Mouse (Mus musculus): ENCODE data around the gene Ralbp1. TPM values are rescaled to one million over a fixed set of nuclear protein-coding genes. Genes with fewer than 3 reads are reported as not detected.

Gene Ralbp1
- polyA plus RNA-seq, 1 experiment from 2014 or later, result 74.2 TPM

- no peaks in the 10 kb centered on the region for H3K9me3 ChIP-seq (replicated peaks; ENCODE audit: low read length)
- TF ChIP-seq CTCF (IDR thresholded peaks at IDR 0.05; ENCODE audit: low read depth), result no peak
- no peaks in the 10 kb centered on the region for H3K4me1 ChIP-seq (replicated peaks; ENCODE audit: insufficient read depth, low read length)
- no peak overlapping the region for H3K9ac ChIP-seq (ENCODE audit: low read depth, low read length)
- no peak for ATAC-seq (replicated peaks; ENCODE audit: low FRiP score, low read depth)
- H3K27ac ChIP-seq, result no peak overlapping the region
- DNase-seq (ENCODE audit: low spot score), result no peak
- H3K4me3 ChIP-seq (replicated peaks; ENCODE audit: low read depth, low read length), result no peak overlapping the region
- H3K4me2 ChIP-seq (ENCODE audit: low read length), result no peak overlapping the region
- WGBS, result 83% methylated on average over 4 of the region's 4 CpGs
- H3K27me3 ChIP-seq (ENCODE audit: insufficient read depth, low read length), result no peaks in the 10 kb centered on the region
- H3K36me3 ChIP-seq (ENCODE audit: insufficient read depth, low read length), result 0 out of 2 replicates have a peak, but pooled peaks cover 4% of the 10 kb centered on the region
Observed at GRCm38 (mm10) chr17:65802026-65802425, 83.6 kb downstream of the Ralbp1 start.

- H3K9ac ChIP-seq (ENCODE audit: low read depth, low read length), result no peak overlapping the region
- DNase-seq (ENCODE audit: low spot score) (no peak), ATAC-seq (replicated peaks; ENCODE audit: low FRiP score, low read depth) (no peak)
- no peaks in the 10 kb centered on the region for H3K9me3 ChIP-seq (replicated peaks; ENCODE audit: low read length)
- no peak overlapping the region for H3K27ac ChIP-seq
- TF ChIP-seq CTCF (IDR thresholded peaks at IDR 0.05; ENCODE audit: low read depth), result no peak
- WGBS, result 85% methylated on average over 6 of the region's 6 CpGs
- no peak overlapping the region for H3K4me2 ChIP-seq (ENCODE audit: low read length)
- H3K27me3 ChIP-seq (ENCODE audit: insufficient read depth, low read length), result no peaks in the 10 kb centered on the region
- no peak overlapping the region for H3K4me3 ChIP-seq (replicated peaks; ENCODE audit: low read depth, low read length)
- H3K4me1 ChIP-seq (replicated peaks; ENCODE audit: insufficient read depth, low read length), result no peaks in the 10 kb centered on the region
- H3K36me3 ChIP-seq (ENCODE audit: insufficient read depth, low read length), result 0 out of 2 replicates have a peak, but pooled peaks cover 4% of the 10 kb centered on the region
Observed at GRCm38 (mm10) chr17:65800451-65800850, 85.1 kb downstream of the Ralbp1 start.

DNA sequence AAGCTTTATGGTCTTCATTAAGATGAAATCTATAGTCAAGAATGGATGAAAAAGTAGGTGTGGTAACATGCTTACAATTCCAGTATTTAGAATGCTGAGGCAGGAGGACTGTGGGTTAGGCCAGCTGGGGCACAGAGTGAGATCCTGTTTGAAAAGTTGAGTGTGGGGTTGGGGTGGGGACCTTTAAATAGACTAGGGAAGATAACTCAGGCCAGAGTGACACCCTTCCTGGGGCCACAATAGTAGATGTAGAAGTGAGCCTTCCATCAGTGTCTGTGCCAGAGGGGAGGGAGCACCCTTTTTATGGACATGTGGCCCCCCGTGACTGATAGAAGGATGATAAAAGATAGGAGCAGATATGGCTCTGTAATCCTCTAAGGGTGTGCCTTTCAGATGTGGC lies 86.2 kb downstream of the Ralbp1 start:
- DNase-seq (ENCODE audit: low spot score), result no peak
- H3K9ac ChIP-seq (ENCODE audit: low read depth, low read length), result no peak overlapping the region
- H3K27me3 ChIP-seq (ENCODE audit: insufficient read depth, low read length), result no peaks in the 10 kb centered on the region
- no peak for ATAC-seq (replicated peaks; ENCODE audit: low FRiP score, low read depth)
- H3K9me3 ChIP-seq (replicated peaks; ENCODE audit: low read length), result no peaks in the 10 kb centered on the region
- WGBS, result 77% methylated on average over 1 of the region's 1 CpGs
- no peak overlapping the region for H3K4me2 ChIP-seq (ENCODE audit: low read length)
- H3K4me1 ChIP-seq (replicated peaks; ENCODE audit: insufficient read depth, low read length), result no peaks in the 10 kb centered on the region
- H3K36me3 ChIP-seq (ENCODE audit: insufficient read depth, low read length), result no peaks in the 10 kb centered on the region
- no peak overlapping the region for H3K4me3 ChIP-seq (replicated peaks; ENCODE audit: low read depth, low read length)
- TF ChIP-seq CTCF (IDR thresholded peaks at IDR 0.05; ENCODE audit: low read depth), result no peak
- no peak overlapping the region for H3K27ac ChIP-seq

- no peak for TF ChIP-seq CTCF (IDR thresholded peaks at IDR 0.05; ENCODE audit: low read depth)
- Histone ChIP-seq H3K27ac (no peak overlapping the region), H3K36me3 (ENCODE audit: insufficient read depth, low read length) (no peaks in the 10 kb centered on the region), H3K9me3 (replicated peaks; ENCODE audit: low read length) (no peaks in the 10 kb centered on the region), H3K4me3 (replicated peaks; ENCODE audit: low read depth, low read length) (no peak overlapping the region), H3K4me2 (ENCODE audit: low read length) (no peak overlapping the region), H3K4me1 (replicated peaks; ENCODE audit: insufficient read depth, low read length) (no peaks in the 10 kb centered on the region), H3K27me3 (ENCODE audit: insufficient read depth, low read length) (no peaks in the 10 kb centered on the region), H3K9ac (ENCODE audit: low read depth, low read length) (no peak overlapping the region)
- DNase-seq (ENCODE audit: low spot score) (no peak), ATAC-seq (replicated peaks; ENCODE audit: low FRiP score, low read depth) (no peak)
- WGBS, result 59% methylated on average over 4 of the region's 4 CpGs
Observed at GRCm38 (mm10) chr17:65798446-65798845, 87.2 kb downstream of the Ralbp1 start.

Other genes starting within 250 kb of the Ralbp1 start
- gene Txndc2, start 243.6 kb downstream of the Ralbp1 start, polyA plus RNA-seq (2015; fragmentation: Nextera tagmentation; extraction: Ambion mirVana), result not detected in 2 replicates
- gene Rab31, start 113.0 kb downstream of the Ralbp1 start, polyA plus RNA-seq (2015; fragmentation: Nextera tagmentation; extraction: Ambion mirVana), result 30.0 and 34.6 TPM in 2 replicates
- gene Ppp4r1, start 103.2 kb downstream of the Ralbp1 start, polyA plus RNA-seq (2015; fragmentation: Nextera tagmentation; extraction: Ambion mirVana), result 32.5 and 35.0 TPM in 2 replicates
- gene Twsg1, start 65.4 kb upstream of the Ralbp1 start, polyA plus RNA-seq (2015; fragmentation: Nextera tagmentation; extraction: Ambion mirVana), result 112 and 123 TPM in 2 replicates
- 22.8 and 26.4 TPM in 2 replicates for gene Ankrd12, start 191.3 kb upstream of the Ralbp1 start, polyA plus RNA-seq (2015; fragmentation: Nextera tagmentation; extraction: Ambion mirVana)
- 536 and 576 TPM in 2 replicates for gene Ndufv2, start 215.8 kb upstream of the Ralbp1 start, polyA plus RNA-seq (2015; fragmentation: Nextera tagmentation; extraction: Ambion mirVana)
- 41.6 and 43.7 TPM in 2 replicates for gene Washc1, start 225.7 kb upstream of the Ralbp1 start, polyA plus RNA-seq (2015; fragmentation: Nextera tagmentation; extraction: Ambion mirVana)
- 5.6 and 6.8 TPM in 2 replicates for gene Ddx11, start 237.7 kb upstream of the Ralbp1 start, polyA plus RNA-seq (2015; fragmentation: Nextera tagmentation; extraction: Ambion mirVana)

Data from kidney, postnatal 0 days (tissue).